Mouse (Mus musculus) heart, adult 2 months (tissue): ENCODE data around the gene Slc6a1.

Experiments
- CTCF ChIP-seq: fragments of 200-600 bp; IDR thresholded peaks from 2 replicates; pipeline ENCODE4 v1.8.1; 2022; ENCODE audit warnings: antibody characterized with exemption, mild to moderate bottlenecking, moderate library complexity
- POLR2A ChIP-seq: fragments of 200-500 bp; IDR thresholded peaks from 2 replicates; pipeline ENCODE4 v1.6.1; 2011; ENCODE audit warnings: mild to moderate bottlenecking, low read depth, low read length, control low read depth; ENCODE audit not compliant: insufficient read depth

DNA sequence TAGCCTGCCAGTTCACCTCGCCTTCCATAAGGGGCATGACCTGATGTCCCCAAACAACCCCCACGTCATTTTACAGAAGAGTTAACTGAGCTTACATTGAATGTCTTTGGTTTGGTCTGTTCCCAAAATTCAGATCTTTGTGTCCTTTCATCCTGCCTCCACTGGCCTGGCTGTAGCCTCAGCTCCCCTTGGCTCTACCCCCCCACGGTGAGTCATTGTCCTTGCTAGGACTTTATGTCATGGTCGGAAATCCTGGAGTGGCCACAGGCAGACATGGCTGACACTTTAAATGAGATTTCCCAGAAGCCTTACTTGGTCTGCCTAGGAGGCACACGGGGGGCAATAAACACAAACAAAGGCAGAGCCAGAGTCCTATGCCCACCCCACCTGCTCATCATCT is 83.8 kb downstream of the Slc6a1 start:
- TF ChIP-seq POLR2A (no peak), CTCF (no peak)
